Comparison of ENCODE assay signal across 25 mouse cellular contexts in the genomic region with DNA sequence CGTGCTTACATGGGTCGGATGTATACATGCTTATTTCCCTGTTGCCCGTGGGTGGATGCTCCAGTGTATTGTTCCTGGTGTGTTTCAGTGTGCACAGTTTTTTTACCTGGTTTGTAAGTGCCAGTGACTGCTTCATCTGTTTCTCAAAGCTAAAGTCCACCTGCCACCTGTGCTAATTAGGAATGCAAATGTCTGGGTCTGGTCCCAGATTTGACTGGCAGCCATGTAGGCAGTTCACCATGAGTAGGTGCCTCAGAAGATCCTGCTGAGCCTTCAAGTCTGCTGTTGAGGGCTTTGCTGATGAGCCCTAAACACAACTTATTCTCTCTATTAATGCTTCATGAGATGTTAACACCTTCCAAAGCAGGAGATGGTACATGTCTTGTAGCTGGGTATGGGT. TPM values are rescaled to one million over a fixed set of nuclear protein-coding genes. Genes with fewer than 3 reads are reported as not detected.
DNase-seq lines count a peak whose midpoint lies in the region; TF ChIP-seq lines count a peak whose summit lies in the region.
"Had no signal": no experiment of that assay in that cellular context is flagged by ENCODE, and none has a peak within 500 bp of the region (broad histone marks: within the 10 kb centered on the region; RNA-seq: fewer than 3 reads in every experiment).

No protein-coding gene starts in this region.

- H3K36me3 ChIP-seq in kidney, adult 2 months (ENCODE audit: control insufficient read depth, insufficient read depth, low read length): peaks cover 33% of the 10 kb centered on the region
- H3K36me3 ChIP-seq in testis, adult 2 months (ENCODE audit: control insufficient read depth, insufficient read depth, low read length): no peaks in the 10 kb centered on the region; the same call in 1 of the 2 replicates

- DNase-seq in cerebellum, postnatal 14 days: peak; percentile 16 to 21
- no peak for DNase-seq in cerebellum, adult 2 months
- peak; percentile 66 for DNase-seq in kidney, adult 2 months
- DNase-seq in kidney, postnatal 4 days: no peak
- no peak for DNase-seq in testis, postnatal 10 days (ENCODE audit: low spot score)
- DNase-seq in heart, postnatal 25 days (ENCODE audit: low spot score): no peak
- DNase-seq: adrenal gland, adult 8-10 months; adrenal gland, postnatal 36 days; cerebellum, postnatal 36 days; gastrocnemius, adult 2 months; gastrocnemius, postnatal 25 days; heart, postnatal 36 days had no signal

- intact Hi-C loops in heart, postnatal 25 days (cut with DNase I): no loop called here

- no peak for TF ChIP-seq POLR2A in cerebellum, adult 2 months (IDR thresholded peaks at IDR 0.05; ENCODE audit: borderline replicate concordance, insufficient read depth, low read length)
- no peak for TF ChIP-seq POLR2A in kidney, adult 2 months (IDR thresholded peaks at IDR 0.05; ENCODE audit: low read depth, low read length)
- no peak for TF ChIP-seq POLR2A in testis, adult 2 months (IDR thresholded peaks at IDR 0.05; ENCODE audit: control insufficient read depth, low read depth, low read length)

- H3K27me3 ChIP-seq in cerebellum, adult 2 months (ENCODE audit: control insufficient read depth, insufficient read depth, low read length): no peaks in the 10 kb centered on the region
- H3K27me3 ChIP-seq in kidney, adult 2 months (replicated peaks; ENCODE audit: control insufficient read depth, insufficient read depth, low read length): no peaks in the 10 kb centered on the region
- no peaks in the 10 kb centered on the region for H3K27me3 ChIP-seq in testis, adult 2 months (ENCODE audit: control insufficient read depth, insufficient read depth, low read length)
- H3K27me3 ChIP-seq: embryonic facial prominence, embryonic 13.5 days; forebrain, embryonic 12.5 days; heart, embryonic 12.5 days; hindbrain, embryonic 12.5 days had no signal

- 64% methylated on average over 3 of the region's 3 CpGs for WGBS in cerebellum, adult 2 months
- 79% methylated on average over 3 of the region's 3 CpGs for WGBS in kidney, adult 2 months

- no peak overlapping the region for H3K27ac ChIP-seq in cerebellum, adult 2 months (ENCODE audit: insufficient read depth, low read length)
- H3K27ac ChIP-seq in kidney, adult 2 months (ENCODE audit: insufficient read depth, low read depth, low read length): peak overlapping the region; percentile 63
- H3K27ac ChIP-seq in testis, adult 2 months (ENCODE audit: control insufficient read depth, insufficient read depth, low read depth, low read length): no peak overlapping the region
- H3K27ac ChIP-seq: embryonic facial prominence, embryonic 13.5 days; forebrain, embryonic 12.5 days; gastrocnemius, adult 2 months; hindbrain, embryonic 12.5 days had no signal

- TF ChIP-seq CTCF in cerebellum, adult 2 months (IDR thresholded peaks at IDR 0.05; ENCODE audit: borderline replicate concordance, insufficient read depth, low read depth, low read length): no peak
- TF ChIP-seq CTCF in kidney, adult 2 months (conservative IDR thresholded peaks at IDR 0.05; ENCODE audit: insufficient read depth, insufficient read length, low read depth, low read length): no peak
- TF ChIP-seq CTCF in testis, adult 2 months (IDR thresholded peaks at IDR 0.05; ENCODE audit: control insufficient read depth, insufficient read depth, insufficient replicate concordance, low read depth, low read length): no peak

- no peak overlapping the region for H3K4me3 ChIP-seq in cerebellum, adult 2 months (replicated peaks; ENCODE audit: insufficient read depth, low read depth, low read length)
- no peak overlapping the region for H3K4me3 ChIP-seq in kidney, adult 2 months (ENCODE audit: insufficient read depth, low read depth, low read length)
- peak overlapping the region; percentile 33 for H3K4me3 ChIP-seq in testis, adult 2 months (ENCODE audit: control insufficient read depth, low read depth, low read length)
- H3K4me3 ChIP-seq: embryonic facial prominence, embryonic 13.5 days; forebrain, embryonic 12.5 days; gastrocnemius, adult 2 months; heart, embryonic 12.5 days; hindbrain, embryonic 12.5 days had no signal

- H3K4me1 ChIP-seq in cerebellum, adult 2 months (ENCODE audit: control insufficient read depth, insufficient read depth, low read length): no peaks in the 10 kb centered on the region; the same call in none of the 2 replicates
- H3K4me1 ChIP-seq in kidney, adult 2 months (ENCODE audit: control insufficient read depth, insufficient read depth, low read length): peaks cover 17% of the 10 kb centered on the region; the same call in 1 of the 2 replicates
- no peaks in the 10 kb centered on the region; the same call in 1 of the 2 replicates for H3K4me1 ChIP-seq in testis, adult 2 months (ENCODE audit: control insufficient read depth, insufficient read depth, low read length)
- H3K4me1 ChIP-seq: embryonic facial prominence, embryonic 13.5 days; forebrain, embryonic 12.5 days; heart, embryonic 12.5 days had no signal

RNA-seq across cellular contexts. Expression of a gene that starts 9.6 kb away (rescaled TPM):
- polyA plus RNA-seq in cerebellum, adult 2 months (2012; rRNA removed): 380 and 434 TPM in 2 replicates
- polyA plus RNA-seq in kidney, adult 2 months (2012; rRNA removed): 648 and 804 TPM in 2 replicates
- 279 and 296 TPM in 2 replicates for polyA plus RNA-seq in testis, adult 2 months (2012; rRNA removed)
- total RNA-seq in heart, postnatal 25 days (2021): 100 to 1,000 TPM in 1 of 2 experiments, 10 to 100 TPM in 1; 97.1 to 107 TPM

RNA-seq across cellular contexts. Expression of a gene that starts 30.2 kb away (rescaled TPM):
- not detected in 2 replicates for polyA plus RNA-seq in cerebellum, adult 2 months (2012; rRNA removed)
- 124 and 212 TPM in 2 replicates for polyA plus RNA-seq in kidney, adult 2 months (2012; rRNA removed)
- polyA plus RNA-seq in testis, adult 2 months (2012; rRNA removed): not detected in 2 replicates
- total RNA-seq in heart, postnatal 25 days (2021): not detected
- total RNA-seq: adrenal gland, adult 8-10 months; adrenal gland, postnatal 36 days; ES-E14; gastrocnemius, adult 2 months; gastrocnemius, postnatal 25 days; granulocyte monocyte progenitor cell, adult 5-6 weeks; heart, adult 8-10 months; heart, postnatal 36 days had no signal
- polyA plus RNA-seq: brain, embryonic 14.5 days; embryonic facial prominence, embryonic 13.5 days; forebrain, embryonic 12.5 days; forebrain, embryonic 16.5 days; heart, embryonic 12.5 days; hindbrain, embryonic 12.5 days; hindbrain, embryonic 16.5 days had no signal

RNA-seq across cellular contexts. Expression of a gene that starts 35.2 kb away (rescaled TPM):
- polyA plus RNA-seq in cerebellum, adult 2 months (2012; rRNA removed): 0.06 TPM in 1 of 2 replicates, not detected in the other
- polyA plus RNA-seq in kidney, adult 2 months (2012; rRNA removed): 0.30 TPM in 1 of 2 replicates, not detected in the other
- 0.14 TPM in 2 replicates for polyA plus RNA-seq in testis, adult 2 months (2012; rRNA removed)
- not detected for total RNA-seq in heart, postnatal 25 days (2021)
- total RNA-seq: ES-E14; gastrocnemius, adult 2 months; gastrocnemius, postnatal 25 days; granulocyte monocyte progenitor cell, adult 5-6 weeks; heart, adult 8-10 months; heart, postnatal 36 days had no signal
- polyA plus RNA-seq: embryonic facial prominence, embryonic 13.5 days; forebrain, embryonic 12.5 days; forebrain, embryonic 16.5 days; heart, embryonic 12.5 days; heart, embryonic 16.5 days; hindbrain, embryonic 12.5 days; hindbrain, embryonic 16.5 days; intestine, embryonic 14.5 days had no signal

RNA-seq across cellular contexts. Expression of a gene that starts 35.6 kb away (rescaled TPM):
- not detected in 2 replicates for polyA plus RNA-seq in cerebellum, adult 2 months (2012; rRNA removed)
- 0.03 and 0.17 TPM in 2 replicates for polyA plus RNA-seq in kidney, adult 2 months (2012; rRNA removed)
- polyA plus RNA-seq in testis, adult 2 months (2012; rRNA removed): 0.06 and 0.12 TPM in 2 replicates
- under 1 TPM; 0.06 to 0.47 TPM for total RNA-seq in heart, postnatal 25 days (2021)
- total RNA-seq: gastrocnemius, adult 2 months; gastrocnemius, postnatal 25 days had no signal
- polyA plus RNA-seq: brain, embryonic 14.5 days; embryonic facial prominence, embryonic 13.5 days; forebrain, embryonic 12.5 days; forebrain, embryonic 16.5 days; hindbrain, embryonic 12.5 days; hindbrain, embryonic 16.5 days; intestine, embryonic 14.5 days had no signal

RNA-seq across cellular contexts. Expression of a gene that starts 49.0 kb away (rescaled TPM):
- polyA plus RNA-seq in cerebellum, adult 2 months (2012; rRNA removed): 0.13 TPM in 1 of 2 replicates, not detected in the other
- polyA plus RNA-seq in kidney, adult 2 months (2012; rRNA removed): 0.72 TPM in 1 of 2 replicates, not detected in the other
- polyA plus RNA-seq in testis, adult 2 months (2012; rRNA removed): not detected in 2 replicates
- total RNA-seq in heart, postnatal 25 days (2021): not detected
- total RNA-seq: adrenal gland, postnatal 36 days; ES-E14; gastrocnemius, adult 2 months; gastrocnemius, postnatal 25 days had no signal
- polyA plus RNA-seq: embryonic facial prominence, embryonic 13.5 days; forebrain, embryonic 12.5 days; forebrain, embryonic 16.5 days; hindbrain, embryonic 12.5 days; hindbrain, embryonic 16.5 days had no signal

Comparison
In these comparisons a context has a peak if more than half of its experiments do, and no peak if none do; other contexts are left out.
1. DNase-seq: peak in cerebellum, postnatal 14 days (2 of 2) and kidney, adult 2 months (single experiment); none in cerebellum, adult 2 months (0 of 2), kidney, postnatal 4 days (0 of 2), testis, postnatal 10 days (single experiment) and heart, postnatal 25 days (single experiment).
2. RNA of a gene that starts 30.2 kb away (polyA plus RNA-seq): 124 to 212 TPM in kidney, adult 2 months; not detected in cerebellum, adult 2 months and not detected in testis, adult 2 months; every median in the first group is over 100 times any median in the second.